ENCODE assay signal across 7 mouse cellular contexts in genomic region chr11:3963610-3964415, GRCm38 (mm10). TPM values are rescaled to one million over a fixed set of nuclear protein-coding genes. Genes with fewer than 3 reads are reported as not detected.
A peak's percentile ranks its signal among the peaks of the same experiment; 100 is the strongest.
DNase-seq lines count a peak whose midpoint lies in the region; ATAC-seq lines count a peak whose summit lies in the region.

TSS of gene Pes1 (plus strand) at chr11:3963975.

- under 1% methylated on average over 31 of the region's 31 CpGs for WGBS in intestine, embryonic 15.5 days
- under 1% methylated on average over 31 of the region's 31 CpGs for WGBS in midbrain, embryonic 10.5 days

- H3K9ac ChIP-seq in intestine, embryonic 15.5 days = peak within 1 kb of the TSS; percentile 89

- peak; percentile 96 for ATAC-seq in intestine, embryonic 15.5 days

- H3K27ac ChIP-seq in intestine, embryonic 15.5 days = peak within 1 kb of the TSS; percentile 52
- H3K27ac ChIP-seq in midbrain, embryonic 10.5 days (replicated peaks) = peak within 1 kb of the TSS; percentile 92

- peaks cover 5% of the 10 kb centered on the region for H3K4me1 ChIP-seq in intestine, embryonic 15.5 days (replicated peaks)
- H3K4me1 ChIP-seq in midbrain, embryonic 10.5 days = peaks cover 22% of the 10 kb centered on the region

- H3K4me2 ChIP-seq in intestine, embryonic 15.5 days (replicated peaks) = peak within 1 kb of the TSS; percentile 62

- H3K4me3 ChIP-seq in intestine, embryonic 15.5 days (replicated peaks) = peak within 1 kb of the TSS; percentile 69
- H3K4me3 ChIP-seq in midbrain, embryonic 10.5 days = peak within 1 kb of the TSS; percentile 89

- no peaks in the 10 kb centered on the region for H3K27me3 ChIP-seq in intestine, embryonic 15.5 days (replicated peaks)
- no peaks in the 10 kb centered on the region for H3K27me3 ChIP-seq in midbrain, embryonic 10.5 days (ENCODE audit: low read depth, poor library complexity, severe bottlenecking)

- intact Hi-C loops in gastrocnemius, postnatal 36 days (cut with DNase I) = no loop called here
- intact Hi-C loops in left cerebral cortex, postnatal 25 days (cut with DNase I) = loop anchor here (5.0 kb wide), 1 partner anchor 37 kb away; no protein-coding TSS in a partner anchor

- H3K9me3 ChIP-seq in intestine, embryonic 15.5 days = no peaks in the 10 kb centered on the region
- H3K9me3 ChIP-seq in midbrain, embryonic 10.5 days (replicated peaks) = no peaks in the 10 kb centered on the region

- peaks cover 5% of the 10 kb centered on the region; the same call in 1 of the 2 replicates for H3K36me3 ChIP-seq in intestine, embryonic 15.5 days
- H3K36me3 ChIP-seq in midbrain, embryonic 10.5 days = peaks cover 22% of the 10 kb centered on the region

- DNase-seq in adrenal gland, adult 2 months = peak; percentile 87
- DNase-seq in embryo, embryonic 11.5 days (ENCODE audit: low read depth, low spot score) = peak; percentile 77
- peak; percentile 65 to 72 for DNase-seq in gastrocnemius, postnatal 36 days
- DNase-seq in left cerebral cortex, postnatal 25 days (ENCODE audit: low spot score in 2 of 2) = peak; percentile 92
- DNase-seq in midbrain, embryonic 10.5 days (ENCODE audit: low spot score) = peak; percentile 85
- DNase-seq in right cerebral cortex, postnatal 4 days = peak; percentile 73

RNA-seq across cellular contexts. Expression of gene Pes1, which starts in this region (rescaled TPM):
- 10 to 100 TPM; 62.1 to 73.2 TPM for total RNA-seq in adrenal gland, adult 2 months (2021)
- polyA plus RNA-seq in adrenal gland, adult 2 months (2012; rRNA removed) = 29.7 and 38.6 TPM in 2 replicates
- 10 to 100 TPM; 31.3 to 35.5 TPM for total RNA-seq in gastrocnemius, postnatal 36 days (2021)
- polyA plus RNA-seq in intestine, embryonic 15.5 days (2015; fragmentation: Nextera tagmentation; extraction: Ambion mirVana) = 81.3 and 84.1 TPM in 2 replicates
- total RNA-seq in left cerebral cortex, postnatal 25 days (2021) = 10 to 100 TPM; 38.5 to 41.5 TPM
- 96.3 and 103 TPM in 2 replicates for polyA plus RNA-seq in midbrain, embryonic 10.5 days (2016; fragmentation: Nextera tagmentation; extraction: Ambion mirVana)

Comparison
In these comparisons a context has a peak if more than half of its experiments do, and no peak if none do; other contexts are left out.
1. Peak in every context shown above with its lines: DNase-seq, ATAC-seq, H3K4me3 ChIP-seq and H3K27ac ChIP-seq.